Mouse (Mus musculus): ENCODE results near the gene Ccdc117.
"Not testable (repeated sequence)": the region's sequence is repeated elsewhere in the genome, so short reads cannot be mapped to it uniquely, and the experiment has no call there.

The Ccdc117 gene

DNA sequence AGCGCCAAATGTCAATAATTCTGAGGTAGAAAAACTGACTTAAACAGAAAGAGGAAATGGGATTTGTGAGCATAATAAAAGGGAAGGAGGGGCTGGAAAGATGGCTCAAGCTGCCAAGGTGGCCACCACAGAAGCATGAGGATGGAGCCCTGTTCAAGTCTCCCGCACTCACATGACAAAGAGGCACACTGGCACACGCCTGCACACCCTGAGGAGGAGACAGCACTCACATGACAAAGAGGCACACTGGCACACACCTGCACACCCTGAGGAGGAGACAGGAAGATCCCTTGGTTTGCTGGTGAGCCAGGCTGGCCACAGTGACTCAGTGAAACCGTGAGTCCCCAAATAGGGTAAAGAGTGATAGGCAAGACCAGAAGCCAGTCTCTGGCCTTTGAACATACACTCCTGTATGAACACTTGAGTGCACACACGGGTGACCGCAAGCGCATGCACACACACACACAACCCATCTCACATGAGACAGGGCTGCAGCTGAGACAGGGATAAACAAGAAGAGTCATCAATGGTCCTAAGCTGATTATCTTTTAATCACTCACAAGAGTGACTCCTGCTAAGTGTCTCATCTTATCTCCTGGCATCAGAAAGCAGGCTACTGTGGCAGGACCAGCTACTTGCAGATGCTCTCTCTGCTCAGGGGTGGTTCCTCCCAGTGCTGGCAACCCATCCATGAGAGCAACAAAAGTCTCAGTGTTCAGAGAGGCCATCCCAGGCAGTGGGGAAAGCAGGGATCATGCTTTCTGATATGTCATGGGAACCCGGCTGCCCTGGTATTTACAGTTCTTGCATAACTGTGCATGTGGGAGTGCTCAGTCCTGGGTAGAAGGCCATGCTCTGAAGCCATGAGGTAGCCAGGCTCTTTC is 32.5 kb downstream of the Ccdc117 start:
- DNase-seq (ENCODE audit: low spot score): no peak

DNA sequence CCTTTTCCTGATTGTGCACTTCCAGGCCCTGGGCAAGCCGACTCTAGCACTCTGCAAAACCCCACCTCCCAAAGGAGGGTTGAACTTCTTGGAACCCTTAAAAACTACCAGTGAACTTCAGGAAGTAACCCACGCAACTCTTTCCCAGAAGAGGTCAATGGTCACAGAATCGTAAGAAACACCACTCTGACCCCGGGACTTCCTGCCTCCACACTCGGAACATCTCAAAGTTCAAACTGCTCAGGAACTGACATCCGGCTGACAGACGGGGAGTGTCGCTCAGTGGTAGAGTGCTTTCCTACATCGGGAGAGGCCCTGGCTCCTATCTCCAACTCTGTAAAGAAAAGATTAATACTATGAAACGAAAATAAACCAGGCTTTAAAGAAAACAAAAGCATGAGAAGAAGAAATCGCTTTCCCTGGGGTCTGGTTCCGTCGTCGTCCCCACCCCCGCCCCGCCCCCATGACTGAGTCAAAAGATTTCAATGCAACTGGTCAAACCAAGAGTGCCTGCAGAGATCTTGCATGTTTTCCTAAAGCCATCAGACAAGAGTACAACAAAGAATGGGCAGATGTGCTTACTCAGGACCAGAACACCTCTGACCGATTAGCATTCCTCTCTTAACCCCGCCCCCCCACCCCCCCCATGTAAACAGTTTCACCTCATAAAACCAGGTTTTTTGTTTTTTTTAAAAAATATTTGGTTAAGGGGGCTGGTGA is 36.0 kb downstream of the Ccdc117 start:
- DNase-seq (ENCODE audit: low spot score): no peak

DNA sequence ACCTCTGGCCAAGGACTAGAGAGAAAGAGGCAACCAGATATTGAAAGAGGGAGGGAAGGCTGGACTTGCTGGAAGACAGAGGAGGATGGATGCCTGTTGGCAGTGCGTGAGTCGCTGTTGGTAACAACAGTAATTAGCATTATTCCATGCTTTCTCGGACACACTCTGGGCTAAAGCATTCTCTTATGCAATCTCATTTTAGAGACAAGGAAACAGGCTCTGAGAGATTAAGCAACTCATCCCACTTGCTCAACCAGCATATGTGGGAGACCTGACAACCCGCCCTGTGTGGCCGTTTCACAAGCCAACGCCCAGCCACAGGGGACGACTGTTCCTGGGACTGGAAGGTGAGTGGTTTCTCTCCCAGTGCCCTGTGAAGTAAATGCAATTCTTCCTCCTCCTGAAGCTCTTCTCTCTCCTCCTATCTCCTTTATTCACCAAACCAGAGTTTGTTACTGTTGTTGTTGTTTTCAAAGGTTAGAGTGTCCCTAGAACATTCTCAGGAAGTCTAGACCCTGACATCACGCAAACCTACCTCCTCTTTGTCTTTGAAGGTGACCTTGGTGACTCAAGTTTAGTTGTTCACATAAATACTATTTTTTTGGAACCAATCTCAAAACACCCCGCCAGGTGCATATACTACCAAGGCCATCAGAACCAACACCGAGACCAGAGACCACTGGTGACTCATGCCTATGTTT is 39.5 kb downstream of the Ccdc117 start:
- no peak for DNase-seq (ENCODE audit: low spot score)

DNA sequence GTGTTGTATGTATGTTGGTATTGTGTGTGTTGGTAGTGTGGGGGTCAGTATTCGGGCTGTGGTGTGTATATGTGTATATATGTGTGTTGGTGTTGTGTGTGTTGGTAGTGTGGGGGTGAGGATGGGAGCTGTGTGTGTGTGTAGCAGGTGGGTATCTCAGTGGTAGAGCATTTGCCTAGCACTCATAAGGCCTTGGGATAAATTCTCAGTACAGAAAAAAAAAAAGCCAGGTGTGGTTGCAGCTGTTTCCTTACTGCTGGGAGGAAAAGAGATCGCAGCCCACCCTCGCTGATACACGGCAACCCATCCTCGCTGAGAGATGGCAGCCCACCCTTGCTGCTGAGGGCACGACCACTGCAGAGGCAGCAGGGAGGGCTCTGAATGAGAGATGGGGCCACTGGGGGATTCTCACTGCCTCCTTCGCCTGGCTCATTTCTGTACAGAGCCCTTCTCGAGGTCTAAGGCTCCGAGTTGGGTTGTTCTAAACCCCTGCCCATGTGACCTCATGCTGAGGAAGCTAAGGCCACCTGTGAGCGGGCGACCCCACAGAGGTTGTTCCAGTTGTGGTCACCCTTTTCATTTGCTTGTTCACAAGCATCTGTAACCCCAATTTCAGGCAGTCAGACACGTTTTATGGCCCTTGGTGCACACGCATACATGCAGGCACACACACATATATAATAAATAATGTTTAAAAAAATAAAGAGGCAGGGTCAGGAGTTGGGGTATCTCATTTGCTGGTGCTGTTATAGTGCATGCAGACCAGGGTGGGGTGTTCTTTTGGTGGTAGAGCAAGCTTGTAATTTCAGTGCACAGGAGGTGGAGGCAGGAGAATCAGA is 40.9 kb downstream of the Ccdc117 start:
- DNase-seq (ENCODE audit: low spot score): no peak

DNA sequence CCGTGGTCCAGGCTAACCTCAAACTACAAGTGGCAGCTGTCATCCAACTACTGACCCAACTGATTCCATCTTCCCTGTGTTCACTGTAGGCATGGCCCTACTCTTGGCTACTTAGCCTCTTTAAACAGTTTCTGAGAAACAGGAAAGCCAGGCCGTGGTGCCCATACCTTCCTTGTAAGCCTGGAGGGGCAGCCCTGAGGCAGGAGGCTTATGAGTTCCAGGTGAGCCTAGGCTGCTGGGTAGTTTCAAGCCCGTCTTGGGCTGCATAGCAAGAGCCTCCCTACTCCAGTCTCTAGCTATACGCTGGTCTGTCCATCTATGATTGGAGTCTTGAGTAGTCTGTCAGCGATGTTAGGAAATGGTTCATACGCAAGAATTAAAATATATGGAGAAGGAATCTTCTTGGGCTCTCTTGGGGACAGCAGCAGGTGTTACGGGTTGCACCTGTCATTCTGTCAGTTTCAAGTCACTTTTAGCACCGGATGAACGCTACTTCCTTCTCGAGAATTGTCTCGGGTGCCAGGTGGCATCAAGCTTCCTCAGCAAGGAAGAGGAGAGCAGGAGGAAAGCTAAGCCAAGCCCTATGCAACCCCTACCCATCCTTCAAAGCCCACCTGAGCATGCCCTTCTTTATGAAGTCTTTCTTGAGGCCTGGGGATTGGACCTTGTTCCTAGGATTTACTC is 41.9 kb downstream of the Ccdc117 start:
- DNase-seq (ENCODE audit: low spot score): no peak

DNA sequence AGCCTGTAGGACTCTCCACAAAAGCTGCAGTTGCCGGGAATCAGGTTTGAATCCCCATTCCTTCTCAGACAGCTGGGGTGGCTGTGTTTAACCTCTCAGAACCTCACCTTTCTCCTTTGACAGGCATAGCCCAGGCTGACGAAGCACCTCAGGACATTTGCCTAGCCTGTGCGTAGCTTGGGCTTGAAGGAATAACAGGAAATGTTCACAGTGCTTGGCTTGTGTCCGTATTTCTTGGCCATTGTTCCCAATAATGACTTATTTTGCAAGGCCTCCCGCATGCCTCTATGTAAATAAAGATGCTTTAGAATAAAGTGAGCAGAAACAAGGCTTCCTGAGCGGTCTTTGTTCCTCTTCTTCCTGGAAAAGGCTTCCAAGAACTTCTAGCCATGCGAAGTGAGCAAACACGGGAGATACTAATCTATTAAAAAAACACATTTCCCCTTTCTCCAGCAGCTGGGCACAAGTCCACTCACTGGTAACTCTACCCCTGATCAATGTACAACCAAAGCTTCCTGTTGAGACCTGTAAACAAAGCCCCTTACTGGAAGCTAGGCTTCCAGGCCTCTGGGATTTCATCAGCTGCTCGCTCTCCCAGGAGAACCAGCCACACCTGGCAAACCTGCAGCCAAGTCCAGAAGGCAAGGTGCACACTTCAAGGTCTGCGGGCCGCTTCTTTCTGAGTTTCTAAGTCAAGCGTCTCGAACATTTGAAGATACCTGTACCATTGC is 42.9 kb downstream of the Ccdc117 start:
- no peak for DNase-seq (ENCODE audit: low spot score)

DNA sequence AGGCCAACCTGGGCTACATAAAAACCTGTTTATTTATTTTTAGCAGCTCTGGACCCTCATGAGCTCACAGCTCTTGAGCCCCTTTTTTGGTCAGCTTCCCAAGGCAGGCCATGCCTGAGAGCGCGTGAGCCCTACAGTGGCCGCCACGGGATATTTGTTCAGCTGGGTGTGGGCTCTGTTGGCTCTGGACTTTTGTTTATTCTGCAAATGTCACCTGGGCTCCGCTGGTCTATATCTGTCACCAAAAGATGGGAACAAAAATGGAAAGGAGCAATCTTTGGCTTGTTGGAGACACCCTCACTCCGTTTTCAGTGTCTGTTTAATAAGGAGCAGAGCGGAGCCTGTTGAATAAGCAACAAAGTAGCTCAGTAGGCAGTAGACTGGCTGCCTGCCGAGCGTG is 43.6 kb downstream of the Ccdc117 start:
- DNase-seq (ENCODE audit: low spot score): no peak

DNA sequence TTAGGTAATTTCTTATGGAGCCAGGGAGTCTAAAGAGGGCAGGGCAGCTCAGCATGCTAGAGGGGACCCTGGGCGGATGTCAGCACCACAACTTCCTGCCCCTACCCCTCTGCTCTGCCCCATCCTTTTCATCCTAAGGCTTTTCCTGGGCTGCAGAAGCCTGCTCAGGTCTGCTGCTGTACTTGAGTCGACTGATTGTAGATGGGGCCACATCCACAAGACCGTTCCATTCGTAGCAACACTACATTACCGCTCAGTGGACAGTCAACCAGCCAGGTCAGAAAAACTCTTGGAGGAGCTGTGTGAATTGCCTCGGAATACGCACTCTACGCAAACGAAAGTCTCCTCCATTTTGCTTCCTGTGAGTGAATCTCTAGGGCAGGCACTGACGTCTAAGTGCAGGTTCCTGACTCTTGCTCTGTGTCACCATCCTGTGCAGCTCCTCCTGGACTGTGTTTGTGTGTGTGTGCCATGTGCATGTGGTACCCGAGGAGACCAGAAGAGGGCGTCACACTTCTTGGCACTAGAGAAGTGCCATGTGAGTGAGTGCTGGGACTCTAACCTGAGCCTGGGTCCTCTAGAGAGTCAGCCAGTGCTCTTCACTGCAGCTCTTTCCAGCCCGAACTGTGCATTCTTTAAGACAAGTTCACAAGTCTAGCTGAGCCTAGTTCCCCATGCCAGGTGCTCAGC is 45.3 kb downstream of the Ccdc117 start:
- no peak for DNase-seq (ENCODE audit: low spot score)

DNA sequence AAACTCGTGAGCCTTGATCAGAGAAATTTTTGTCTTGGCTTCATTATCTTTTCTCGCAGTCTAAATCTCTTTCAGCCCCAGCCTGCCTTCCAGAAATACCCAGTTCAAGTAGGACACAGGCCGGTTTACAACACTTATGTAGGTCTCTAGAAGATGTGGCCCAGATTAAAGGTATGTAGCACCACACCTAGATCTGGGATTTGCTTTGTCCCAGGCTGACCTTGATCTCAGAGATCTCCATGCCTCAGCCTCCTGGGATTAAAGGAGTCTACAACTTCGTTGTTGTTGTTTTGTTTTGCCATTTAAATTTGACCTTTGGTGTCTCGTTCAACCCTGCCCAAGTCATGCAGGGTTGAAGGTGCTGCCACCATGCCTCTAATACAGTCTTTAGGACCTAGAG is 46.1 kb downstream of the Ccdc117 start:
- DNase-seq (ENCODE audit: low spot score): no peak

DNA sequence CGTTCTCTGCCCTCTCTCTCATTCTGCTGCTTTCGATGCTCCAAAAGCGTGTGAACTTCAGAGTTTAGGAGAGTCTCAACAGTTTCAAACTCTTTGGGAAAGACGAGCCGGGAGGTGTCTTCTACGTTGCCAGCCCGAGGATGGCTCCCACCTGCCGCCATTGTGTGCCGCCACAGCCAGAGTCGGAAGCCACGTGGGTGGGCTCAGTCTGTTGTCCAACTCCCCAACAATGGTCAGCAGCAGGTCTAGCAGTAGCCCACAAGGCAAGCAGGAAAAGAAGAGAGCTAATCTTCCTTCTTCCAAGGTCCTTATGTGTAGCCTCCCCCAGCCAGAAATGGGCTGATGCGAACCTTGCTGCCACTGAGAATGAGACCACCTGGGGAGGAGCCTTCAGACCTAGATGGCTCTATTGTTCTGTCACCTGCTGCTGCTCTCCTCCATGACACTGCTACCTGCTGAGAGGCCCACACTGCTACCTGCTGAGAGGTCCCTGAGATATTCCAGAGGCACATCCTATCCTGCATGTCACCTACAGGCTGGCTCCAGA is 46.6 kb downstream of the Ccdc117 start:
- no peak for DNase-seq (ENCODE audit: low spot score)

DNA sequence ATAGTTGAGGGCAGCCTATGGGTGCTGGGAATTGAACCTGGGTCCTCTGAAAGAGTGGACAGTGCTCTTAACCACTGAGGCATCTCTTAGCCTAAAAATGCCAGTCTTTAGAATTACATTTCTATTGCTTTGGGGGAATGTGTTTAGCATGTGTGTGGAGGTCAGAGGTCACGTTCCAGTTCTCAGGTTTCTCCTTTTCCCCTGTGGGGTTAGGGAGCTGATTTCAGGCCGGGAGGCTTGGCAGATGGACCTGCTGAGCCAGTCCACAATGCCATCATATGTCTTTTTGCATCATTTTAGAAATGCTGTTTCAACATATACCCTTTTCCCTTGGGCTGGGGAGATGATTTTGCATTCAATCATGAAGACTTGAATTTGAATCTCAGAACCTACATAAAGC is 48.1 kb downstream of the Ccdc117 start:
- DNase-seq (ENCODE audit: low spot score): no peak

DNA sequence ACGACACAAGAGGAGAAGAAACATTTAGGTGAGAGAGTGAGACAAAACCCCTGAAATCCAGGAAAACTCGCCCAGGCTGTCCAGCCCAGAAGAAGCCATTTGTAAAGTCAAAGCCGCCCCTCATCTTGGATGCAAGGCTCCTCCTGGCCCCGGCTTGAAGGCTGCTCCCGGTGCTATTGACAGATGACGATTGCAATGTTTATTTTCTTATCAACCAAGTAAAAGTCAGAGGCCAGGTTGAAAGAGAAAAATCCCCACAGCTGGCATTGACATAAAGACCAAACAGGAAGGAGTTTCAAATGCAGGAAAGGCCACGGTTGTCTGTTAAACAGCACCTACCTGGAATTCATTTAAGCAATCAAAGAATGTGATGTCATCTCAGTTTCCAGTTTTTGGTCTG is 50.1 kb downstream of the Ccdc117 start:
- DNase-seq (ENCODE audit: low spot score): no peak

DNA sequence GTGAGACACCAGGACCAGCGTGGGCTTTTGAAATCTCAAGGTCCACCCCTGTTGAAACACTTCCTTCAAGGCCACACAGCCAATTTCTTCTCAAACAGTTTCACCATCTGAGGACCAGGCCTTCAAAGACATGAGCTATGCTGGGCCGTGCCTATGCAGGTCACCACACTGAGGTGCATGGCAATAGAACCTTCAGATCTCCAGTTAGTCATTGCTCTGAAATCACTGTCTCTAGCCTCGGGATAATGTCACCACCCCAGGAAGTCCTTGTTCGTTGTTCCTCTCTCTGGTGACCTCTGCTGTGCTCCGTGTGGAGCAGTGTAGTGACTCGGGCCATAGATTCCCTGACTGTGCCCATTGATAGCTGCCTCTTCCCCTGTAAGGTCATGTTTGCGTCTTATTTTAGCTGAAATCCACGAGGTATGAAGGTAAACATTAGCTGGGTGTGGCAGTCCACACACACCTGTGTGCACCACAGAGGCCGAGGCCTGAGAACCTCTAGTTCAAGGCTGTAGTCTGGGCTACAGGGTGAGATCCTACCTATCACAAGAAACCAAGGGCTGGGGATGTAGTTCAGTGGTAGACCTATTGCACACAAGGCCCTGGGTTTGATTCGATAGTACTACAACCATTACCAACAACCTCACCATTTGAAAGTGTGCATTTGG is 50.9 kb downstream of the Ccdc117 start:
- DNase-seq (ENCODE audit: low spot score): no peak

DNA sequence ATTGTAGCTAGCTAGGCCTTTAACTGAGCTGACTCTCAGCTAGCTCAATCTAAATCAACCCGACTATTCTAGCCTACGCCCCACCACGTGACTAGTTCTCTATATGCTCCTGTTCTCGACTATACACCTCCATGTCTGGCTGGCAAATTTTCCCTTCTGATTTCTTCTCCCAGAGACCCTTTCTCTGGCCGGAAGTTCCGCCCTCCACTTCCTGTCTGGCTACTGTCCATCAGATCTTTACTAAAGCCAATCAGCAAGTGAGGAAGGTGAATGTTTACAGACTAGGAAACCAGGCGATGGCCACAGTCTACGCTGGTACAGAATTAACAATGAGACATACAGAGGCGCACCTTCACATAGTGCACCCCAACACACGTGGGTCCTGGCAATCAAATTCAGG is 52.6 kb downstream of the Ccdc117 start:
- DNase-seq (ENCODE audit: low spot score): not testable (repeated sequence)

DNA sequence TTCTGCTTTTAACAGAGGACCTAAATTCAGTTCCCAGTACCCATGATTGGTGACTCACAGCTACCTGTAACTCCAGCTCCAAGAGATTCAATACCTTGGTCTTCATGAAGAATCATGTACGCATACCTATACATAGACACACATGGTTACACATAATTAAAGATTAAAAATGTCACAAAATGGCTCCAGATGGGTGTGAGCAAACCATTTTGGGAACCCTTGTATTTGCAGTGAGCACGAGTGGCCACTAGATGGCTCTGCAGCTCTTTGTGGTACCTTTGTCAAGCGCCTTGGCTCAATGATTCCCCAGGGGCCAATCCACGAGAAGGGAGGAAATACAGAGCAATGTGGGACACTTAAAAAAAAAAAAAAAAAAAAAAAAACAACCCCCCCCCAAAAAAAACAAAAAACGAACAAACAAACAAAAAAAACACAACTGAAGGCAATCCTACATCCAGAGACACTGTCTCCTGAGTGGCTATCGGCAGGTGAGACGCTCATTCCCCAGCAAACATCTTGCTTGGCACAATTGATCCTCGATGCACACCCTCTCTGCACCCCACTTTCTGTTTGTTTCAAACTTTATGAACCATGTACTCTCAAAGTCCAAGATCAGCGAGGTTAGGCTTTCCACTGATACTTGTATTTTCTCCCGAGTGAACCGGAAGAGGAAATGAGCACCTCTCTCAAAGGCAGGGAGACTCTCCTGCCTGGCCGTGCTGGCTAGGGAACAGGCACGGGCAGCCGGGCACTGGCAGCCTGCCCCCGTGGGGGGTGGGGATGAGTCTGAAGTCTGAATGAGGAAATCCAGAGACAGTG is 56.6 kb downstream of the Ccdc117 start:
- peak; percentile 44 for DNase-seq (ENCODE audit: low spot score)

DNA sequence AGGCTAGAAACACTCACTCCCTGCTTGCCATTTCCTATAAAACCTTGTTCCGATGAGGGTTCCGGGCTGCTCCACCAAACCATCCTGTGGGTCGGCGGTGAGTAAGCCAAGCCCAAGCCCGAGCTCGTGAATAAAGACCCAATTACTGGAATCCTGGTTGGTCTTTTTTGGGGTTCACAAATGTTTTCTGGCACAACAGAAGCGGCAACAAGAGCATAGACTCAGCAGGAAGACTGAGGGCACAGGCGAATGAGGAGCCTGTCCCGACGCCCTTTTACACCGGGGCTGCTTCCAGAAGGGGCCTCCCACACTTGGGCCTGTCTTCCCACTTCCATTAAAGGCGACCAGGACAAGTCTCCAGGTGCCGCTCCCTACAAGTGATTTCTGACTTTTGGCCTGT is 59.4 kb downstream of the Ccdc117 start:
- no peak for DNase-seq (ENCODE audit: low spot score)
